Comparison of ENCODE assay signal across 8 mouse cellular contexts in the genomic region with DNA sequence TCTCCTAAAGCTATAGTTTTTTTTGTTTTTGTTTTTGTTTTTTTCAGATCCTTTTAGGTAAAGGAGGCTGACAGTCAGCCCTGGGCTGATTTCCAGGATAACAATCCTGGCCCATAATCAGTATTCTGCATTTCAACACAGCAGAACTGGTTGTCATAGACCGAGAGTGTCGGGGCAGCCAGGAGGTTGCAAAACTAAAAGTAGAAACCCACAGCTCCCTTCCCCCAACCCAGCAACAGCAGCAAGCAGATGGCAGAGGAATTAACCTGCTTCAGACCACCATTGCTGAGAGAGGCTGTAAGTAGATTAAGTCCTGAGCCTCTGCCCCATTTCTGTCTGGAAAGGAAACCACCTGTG. TPM values are rescaled to one million over a fixed set of nuclear protein-coding genes. Genes with fewer than 3 reads are reported as not detected.
DNase-seq lines count a peak whose midpoint lies in the region; ATAC-seq lines count a peak whose summit lies in the region.

No protein-coding gene starts in this region.

- H3K4me3 ChIP-seq in intestine, embryonic 16.5 days (ENCODE audit: low read length), result peak overlapping the region; percentile 83
- H3K4me3 ChIP-seq in lung, embryonic 15.5 days, result peak overlapping the region; percentile 87

- no peaks in the 10 kb centered on the region for H3K9me3 ChIP-seq in intestine, embryonic 16.5 days (ENCODE audit: control insufficient read depth, low read length)
- H3K9me3 ChIP-seq in lung, embryonic 15.5 days, result no peaks in the 10 kb centered on the region

- peak overlapping the region; percentile 85 for H3K9ac ChIP-seq in intestine, embryonic 16.5 days (ENCODE audit: low read depth, low read length)
- peak overlapping the region; percentile 85; the same call in 1 of the 2 replicates for H3K9ac ChIP-seq in lung, embryonic 15.5 days

- peaks cover 13% of the 10 kb centered on the region for H3K4me1 ChIP-seq in intestine, embryonic 16.5 days (ENCODE audit: control insufficient read depth, insufficient read depth, low read length)
- H3K4me1 ChIP-seq in lung, embryonic 15.5 days, result peaks cover 13% of the 10 kb centered on the region

- intact Hi-C loops in left cerebral cortex, postnatal 4 days (cut with DNase I), result no loop called here
- intact Hi-C loops in left cerebral cortex, postnatal 36 days (cut with DNase I), result no loop called here

- peak; percentile 1 for ATAC-seq in intestine, embryonic 16.5 days
- ATAC-seq in lung, embryonic 15.5 days (ENCODE audit: borderline replicate concordance, extremely low read depth, low FRiP score, low TSS enrichment), result no peak

- peak overlapping the region; percentile 64 for H3K4me2 ChIP-seq in intestine, embryonic 16.5 days (ENCODE audit: low read depth, low read length)
- peak overlapping the region; percentile 70 for H3K4me2 ChIP-seq in lung, embryonic 15.5 days

- peak; percentile 6 for DNase-seq in left cerebral cortex, postnatal 4 days
- DNase-seq in left cerebral cortex, postnatal 36 days (ENCODE audit: low spot score in 2 of 2), result no peak
- peak; percentile 10 to 14 for DNase-seq in cerebellum, postnatal 14 days
- peak; percentile 36 for DNase-seq in gastrocnemius, postnatal 25 days
- peak; percentile 77 for DNase-seq in retina, postnatal 7 days (ENCODE audit: low read depth, low spot score)
- no peak for DNase-seq in urinary bladder, adult 2 months (ENCODE audit: low spot score)

- H3K27me3 ChIP-seq in intestine, embryonic 16.5 days (replicated peaks; ENCODE audit: control insufficient read depth, insufficient read depth, low read length), result no peaks in the 10 kb centered on the region
- no peaks in the 10 kb centered on the region for H3K27me3 ChIP-seq in lung, embryonic 15.5 days

- whole genome bisulfite sequencing in intestine, embryonic 16.5 days, result 7% methylated on average over 2 of the region's 2 CpGs
- 5% methylated on average over 2 of the region's 2 CpGs for WGBS in lung, embryonic 15.5 days

- H3K36me3 ChIP-seq in intestine, embryonic 16.5 days (ENCODE audit: control insufficient read depth, insufficient read depth, low read length), result no peaks in the 10 kb centered on the region
- no peaks in the 10 kb centered on the region for H3K36me3 ChIP-seq in lung, embryonic 15.5 days

- peak overlapping the region; percentile 93 for H3K27ac ChIP-seq in intestine, embryonic 16.5 days (ENCODE audit: low read length)
- H3K27ac ChIP-seq in lung, embryonic 15.5 days, result peak overlapping the region; percentile 98

RNA-seq across cellular contexts. Expression of gene Fyco1, which starts 1.0 kb away (rescaled TPM):
- total RNA-seq in left cerebral cortex, postnatal 4 days (2021), result 10 to 100 TPM; 16.6 to 17.5 TPM
- total RNA-seq in left cerebral cortex, postnatal 36 days (2021), result 10 to 100 TPM; 21.7 to 35.5 TPM
- 100 to 1,000 TPM; 172 to 192 TPM for total RNA-seq in gastrocnemius, postnatal 25 days (2021)
- polyA plus RNA-seq in intestine, embryonic 16.5 days (2015; fragmentation: Nextera tagmentation; extraction: Ambion mirVana), result 8.5 and 11.4 TPM in 2 replicates
- 13.7 and 15.6 TPM in 2 replicates for polyA plus RNA-seq in lung, embryonic 15.5 days (2015; fragmentation: Nextera tagmentation; extraction: Ambion mirVana)
- polyA plus RNA-seq in urinary bladder, adult 2 months (2012; rRNA removed), result 12.8 and 24.5 TPM in 2 replicates

RNA-seq across cellular contexts. Expression of gene Xcr1, which starts 11.1 kb away (rescaled TPM):
- total RNA-seq in left cerebral cortex, postnatal 4 days (2021), result not detected
- total RNA-seq in left cerebral cortex, postnatal 36 days (2021), result not detected
- not detected for total RNA-seq in gastrocnemius, postnatal 25 days (2021)
- polyA plus RNA-seq in intestine, embryonic 16.5 days (2015; fragmentation: Nextera tagmentation; extraction: Ambion mirVana), result 0.02 TPM in 1 of 2 replicates, not detected in the other
- polyA plus RNA-seq in lung, embryonic 15.5 days (2015; fragmentation: Nextera tagmentation; extraction: Ambion mirVana), result 0.04 TPM in 1 of 2 replicates, not detected in the other
- 0.60 and 0.80 TPM in 2 replicates for polyA plus RNA-seq in urinary bladder, adult 2 months (2012; rRNA removed)

RNA-seq across cellular contexts. Expression of gene Cxcr6, which starts 44.4 kb away (rescaled TPM):
- not detected for total RNA-seq in left cerebral cortex, postnatal 4 days (2021)
- total RNA-seq in left cerebral cortex, postnatal 36 days (2021), result not detected
- total RNA-seq in gastrocnemius, postnatal 25 days (2021), result not detected
- polyA plus RNA-seq in intestine, embryonic 16.5 days (2015; fragmentation: Nextera tagmentation; extraction: Ambion mirVana), result 1.8 and 2.0 TPM in 2 replicates
- polyA plus RNA-seq in lung, embryonic 15.5 days (2015; fragmentation: Nextera tagmentation; extraction: Ambion mirVana), result 0.33 and 0.42 TPM in 2 replicates
- polyA plus RNA-seq in urinary bladder, adult 2 months (2012; rRNA removed), result 1.4 and 1.5 TPM in 2 replicates

Comparison
In these comparisons a context has a peak if more than half of its experiments do, and no peak if none do; other contexts are left out.
1. DNase-seq: peak in left cerebral cortex, postnatal 4 days (single experiment), cerebellum, postnatal 14 days (2 of 2), gastrocnemius, postnatal 25 days (single experiment) and retina, postnatal 7 days (single experiment); none in left cerebral cortex, postnatal 36 days (0 of 2) and urinary bladder, adult 2 months (single experiment).
2. RNA of gene Fyco1, which starts 1.0 kb away (total RNA-seq): 172 to 192 TPM in gastrocnemius, postnatal 25 days; 21.7 to 35.5 TPM in left cerebral cortex, postnatal 36 days and 16.6 to 17.5 TPM in left cerebral cortex, postnatal 4 days; every median in the first group is over 4 times any median in the second.